In genomic region chr8:44932546-44933342, GRCm38 (mm10) we compare ENCODE assay signal across 20 mouse cellular contexts.
"Had no signal": no experiment of that assay in that cellular context is flagged by ENCODE, and none has a peak within 500 bp of the region (broad histone marks: within the 10 kb centered on the region; RNA-seq: fewer than 3 reads in every experiment).

No protein-coding gene starts in this region.

- DNase-seq: gastrocnemius, postnatal 14 days; gastrocnemius, postnatal 36 days; heart, adult 18-20 months; heart, postnatal 10 days; heart, postnatal 36 days; kidney, adult 11 months; kidney, adult 2 months; kidney, adult 9 months; kidney, postnatal 14 days; kidney, postnatal 36 days; layer of hippocampus, adult 9-11 months; layer of hippocampus, postnatal 36 days had no signal

- H3K9ac ChIP-seq: kidney, embryonic 15.5 days; limb, embryonic 13.5 days; limb, embryonic 15.5 days had no signal

- H3K27me3 ChIP-seq: hindbrain, embryonic 15.5 days; kidney, embryonic 15.5 days; limb, embryonic 15.5 days had no signal

- H3K27ac ChIP-seq: hindbrain, postnatal 0 days; kidney, embryonic 15.5 days; kidney, postnatal 0 days; limb, embryonic 13.5 days; limb, embryonic 15.5 days had no signal

- H3K36me3 ChIP-seq: hindbrain, embryonic 15.5 days; kidney, embryonic 15.5 days; limb, embryonic 15.5 days had no signal

- ATAC-seq: forebrain, postnatal 0 days; hindbrain, postnatal 0 days; intestine, embryonic 16.5 days had no signal

- H3K9me3 ChIP-seq: hindbrain, embryonic 15.5 days had no signal

- H3K4me1 ChIP-seq: limb, embryonic 15.5 days had no signal
